Mouse (Mus musculus) right cerebral cortex, postnatal 10 days (tissue): ENCODE measurements around the gene Adamts3.

Experiments used
- DNase-seq, 2 experiments: peaks; one replicate each; pipeline ENCODE4 v3.0.0; 2021; ENCODE audit warnings: low spot score in 2 of 2

The Adamts3 gene

GRCm38 (mm10) chr5:89709459-89709858 is 173.7 kb downstream of the Adamts3 start:
- no peak for DNase-seq

GRCm38 (mm10) chr5:89704264-89704663 is 178.9 kb downstream of the Adamts3 start:
- peak; percentile 84 for DNase-seq

GRCm38 (mm10) chr5:89701241-89702007 is 181.7 kb downstream of the Adamts3 start:
- peak; percentile 92 to 95 for DNase-seq

GRCm38 (mm10) chr5:89687826-89688225 is 195.3 kb downstream of the Adamts3 start:
- no peak for DNase-seq

- peak in 1 of 2 experiments; percentile 66 for DNase-seq
These were observed 203.1 kb downstream of the Adamts3 start for GRCm38 (mm10) chr5:89679871-89680536.

GRCm38 (mm10) chr5:89678148-89678547 is 205.0 kb downstream of the Adamts3 start:
- DNase-seq = no peak

- no peak for DNase-seq
These were observed 208.9 kb downstream of the Adamts3 start for GRCm38 (mm10) chr5:89674066-89674848.

- DNase-seq = no peak
These were observed 210.2 kb downstream of the Adamts3 start for GRCm38 (mm10) chr5:89672950-89673349.

- DNase-seq = no peak
These were observed 228.8 kb downstream of the Adamts3 start for GRCm38 (mm10) chr5:89654327-89654726.

GRCm38 (mm10) chr5:89653862-89654261 is 229.3 kb downstream of the Adamts3 start:
- DNase-seq = no peak

- no peak for DNase-seq
These were observed 236.2 kb downstream of the Adamts3 start for GRCm38 (mm10) chr5:89646940-89647339.

GRCm38 (mm10) chr5:89635434-89635833 is 247.7 kb downstream of the Adamts3 start:
- no peak for DNase-seq

GRCm38 (mm10) chr5:89631599-89631998 is 251.5 kb downstream of the Adamts3 start:
- peak; percentile 64 to 83 for DNase-seq
